Mouse (Mus musculus): ENCODE measurements at regions not wholly inside any gene's neighbourhood (a gene's known extent, or its start where the extent isn't known, plus 50 kb on each side); places are given as distances from the start of the nearest gene placed in this dataset.

DNA sequence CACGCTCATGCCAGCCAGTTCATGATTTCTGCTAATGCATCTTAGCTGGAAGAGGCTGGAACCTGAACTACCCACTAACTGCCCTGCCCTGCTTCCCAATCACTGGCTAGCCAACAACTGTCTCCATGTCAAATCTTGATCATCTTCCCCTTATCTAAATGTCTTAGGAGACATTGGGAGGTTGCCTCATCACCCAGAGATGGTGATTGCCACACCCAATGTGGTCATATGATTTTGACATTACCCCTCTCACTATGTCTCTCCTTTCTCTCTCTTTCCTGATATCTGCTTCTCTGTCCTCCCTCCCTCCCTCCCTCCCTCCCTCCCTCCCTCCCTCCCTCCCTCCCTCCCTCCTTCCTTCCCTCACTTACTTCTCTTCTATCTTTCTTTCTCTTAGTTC lies 643.3 kb upstream of the Nrp1 start:
- 91% methylated on average over 1 of the region's 1 CpGs for WGBS
- no peak overlapping the region for H3K27ac ChIP-seq
- H3K9ac ChIP-seq, result no peak overlapping the region
- no peak overlapping the region for H3K4me3 ChIP-seq
- H3K9me3 ChIP-seq, result no peaks in the 10 kb centered on the region
- H3K4me2 ChIP-seq, result no peak overlapping the region
- no peaks in the 10 kb centered on the region for H3K36me3 ChIP-seq
- H3K4me1 ChIP-seq, result peaks cover 6% of the 10 kb centered on the region
- no peak for ATAC-seq (ENCODE audit: borderline replicate concordance, extremely low read depth, low FRiP score, low TSS enrichment)
- H3K27me3 ChIP-seq, result no peaks in the 10 kb centered on the region

DNA sequence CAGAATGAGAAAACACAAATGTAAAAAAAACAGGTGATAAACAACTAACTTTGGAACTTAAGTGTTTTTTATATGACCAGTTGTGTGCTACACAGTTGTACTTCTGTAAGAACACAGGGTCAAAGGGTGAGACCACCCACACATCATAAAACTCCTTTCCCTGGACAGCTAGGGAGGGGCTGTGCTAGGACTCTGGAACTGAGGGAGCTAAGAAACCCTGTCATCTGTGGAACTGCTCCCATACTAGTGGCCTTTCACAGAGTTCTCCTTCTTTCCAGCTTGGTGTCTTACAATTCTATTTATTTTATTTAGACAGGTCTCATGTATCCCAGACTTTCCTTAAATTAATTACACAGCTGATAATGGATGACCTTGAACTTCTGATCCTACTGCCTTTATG lies 640.4 kb upstream of the Nrp1 start:
- no peaks in the 10 kb centered on the region for H3K9me3 ChIP-seq
- no peaks in the 10 kb centered on the region for H3K36me3 ChIP-seq
- H3K9ac ChIP-seq, result no peak overlapping the region
- no peak overlapping the region for H3K4me2 ChIP-seq
- H3K4me3 ChIP-seq, result no peak overlapping the region
- no peaks in the 10 kb centered on the region for H3K27me3 ChIP-seq
- H3K4me1 ChIP-seq, result peaks cover 27% of the 10 kb centered on the region
- H3K27ac ChIP-seq, result no peak overlapping the region
- ATAC-seq (ENCODE audit: borderline replicate concordance, extremely low read depth, low FRiP score, low TSS enrichment), result no peak

DNA sequence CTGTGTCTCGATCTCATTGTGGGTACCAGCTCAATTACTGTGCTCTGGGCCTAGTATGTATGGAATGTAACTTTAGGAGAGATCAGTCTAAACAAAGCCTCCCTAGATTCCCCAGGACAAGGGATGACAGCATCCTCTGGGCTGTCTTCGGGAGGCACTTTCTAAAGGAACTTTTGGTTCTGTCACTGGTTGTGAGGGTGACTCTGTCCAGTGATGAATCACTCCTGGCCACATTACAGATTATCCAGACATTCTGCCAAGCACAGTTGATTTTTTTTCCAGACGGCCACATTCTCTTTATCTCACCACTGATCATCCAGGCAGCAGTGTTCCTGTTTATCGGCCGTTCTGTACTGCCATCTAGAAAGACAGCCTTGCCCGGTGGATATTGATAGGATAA lies 638.5 kb upstream of the Nrp1 start:
- 0 out of 2 replicates have a peak, but pooled peaks have one; percentile 2 for ATAC-seq (ENCODE audit: borderline replicate concordance, extremely low read depth, low FRiP score, low TSS enrichment)

DNA sequence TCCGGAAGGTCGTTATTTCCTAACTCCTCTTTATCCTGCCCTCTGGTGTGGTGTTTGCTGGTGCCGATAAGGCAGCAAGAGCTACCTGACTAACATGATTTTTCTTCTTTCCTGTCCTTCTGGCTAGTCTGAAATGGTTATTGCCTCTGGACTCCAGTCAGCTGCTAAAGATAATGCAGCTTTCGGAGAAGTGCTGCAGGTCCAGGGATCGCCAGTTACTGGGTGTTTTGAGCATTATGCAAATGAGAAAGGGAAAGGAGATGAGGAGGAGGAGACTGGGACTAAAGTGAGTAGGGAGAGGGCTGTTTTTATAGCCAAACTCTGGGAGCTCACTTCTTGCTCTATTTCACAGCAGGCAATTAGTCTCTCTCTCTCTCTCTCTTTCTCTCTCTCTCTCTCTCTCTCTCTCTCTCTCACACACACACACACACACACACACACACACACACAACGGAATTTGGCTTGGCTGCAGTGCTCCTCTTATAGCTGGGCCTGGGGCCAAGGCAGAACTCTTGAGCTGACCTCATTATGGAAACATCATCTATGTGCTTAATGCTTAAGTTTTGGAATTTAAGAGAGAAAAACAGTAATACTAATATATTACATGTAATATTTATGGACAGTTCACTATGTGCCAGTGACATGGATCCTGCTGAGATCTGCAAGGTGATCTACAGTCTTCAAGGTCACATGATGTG lies 637.7 kb upstream of the Nrp1 start:
- Histone ChIP-seq H3K9ac (no peak overlapping the region), H3K4me3 (0 out of 2 replicates have a peak overlapping the region, but pooled peaks have one; percentile 9), H3K27me3 (no peaks in the 10 kb centered on the region), H3K9me3 (no peaks in the 10 kb centered on the region), H3K27ac (peak overlapping the region; percentile 79), H3K36me3 (no peaks in the 10 kb centered on the region), H3K4me2 (peak overlapping the region; percentile 49), H3K4me1 (peaks cover 27% of the 10 kb centered on the region)
- ATAC-seq (ENCODE audit: borderline replicate concordance, extremely low read depth, low FRiP score, low TSS enrichment), result peak; percentile 82
- 14% methylated on average over 6 of the region's 6 CpGs for WGBS

More for the DNA sequence above, 638.5 kb upstream of the Nrp1 start:
- 9% methylated on average over 6 of the region's 6 CpGs for WGBS
- Histone ChIP-seq H3K4me3 (no peak overlapping the region), H3K4me2 (peak overlapping the region; percentile 49; the same call in 1 of the 2 replicates), H3K4me1 (peaks cover 27% of the 10 kb centered on the region), H3K27ac (peak overlapping the region; percentile 79), H3K27me3 (no peaks in the 10 kb centered on the region), H3K9me3 (no peaks in the 10 kb centered on the region), H3K9ac (no peak overlapping the region), H3K36me3 (no peaks in the 10 kb centered on the region)

DNA sequence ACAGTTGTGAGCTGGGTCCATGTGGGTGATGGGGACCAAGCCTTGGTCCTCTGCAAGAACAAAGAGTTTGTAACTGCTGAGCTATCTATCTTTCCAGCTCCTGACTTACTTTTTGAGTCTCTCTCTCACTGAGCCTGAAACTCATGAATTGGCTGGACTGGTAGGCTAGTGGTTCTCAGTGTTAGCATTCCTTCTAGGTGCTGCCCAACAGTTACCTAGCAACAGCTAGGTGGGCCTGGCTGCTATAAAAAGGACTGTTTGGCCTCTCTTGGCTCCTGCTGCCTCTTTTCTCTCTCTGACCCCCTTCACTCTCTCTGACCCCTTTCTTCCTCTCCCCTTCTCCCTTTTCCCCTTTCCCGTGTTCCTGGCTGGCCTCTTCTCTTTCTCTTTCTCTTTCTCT lies 636.8 kb upstream of the Nrp1 start:
- H3K4me1 ChIP-seq, result peaks cover 27% of the 10 kb centered on the region
- WGBS, result 39% methylated on average over 1 of the region's 1 CpGs
- H3K9me3 ChIP-seq, result no peaks in the 10 kb centered on the region
- H3K27me3 ChIP-seq, result no peaks in the 10 kb centered on the region
- ATAC-seq (ENCODE audit: borderline replicate concordance, extremely low read depth, low FRiP score, low TSS enrichment), result peak; percentile 53
- peak overlapping the region; percentile 76 for H3K27ac ChIP-seq
- no peaks in the 10 kb centered on the region for H3K36me3 ChIP-seq
- H3K4me2 ChIP-seq, result peak overlapping the region; percentile 16; the same call in 1 of the 2 replicates
- no peak overlapping the region for H3K4me3 ChIP-seq
- H3K9ac ChIP-seq, result no peak overlapping the region

DNA sequence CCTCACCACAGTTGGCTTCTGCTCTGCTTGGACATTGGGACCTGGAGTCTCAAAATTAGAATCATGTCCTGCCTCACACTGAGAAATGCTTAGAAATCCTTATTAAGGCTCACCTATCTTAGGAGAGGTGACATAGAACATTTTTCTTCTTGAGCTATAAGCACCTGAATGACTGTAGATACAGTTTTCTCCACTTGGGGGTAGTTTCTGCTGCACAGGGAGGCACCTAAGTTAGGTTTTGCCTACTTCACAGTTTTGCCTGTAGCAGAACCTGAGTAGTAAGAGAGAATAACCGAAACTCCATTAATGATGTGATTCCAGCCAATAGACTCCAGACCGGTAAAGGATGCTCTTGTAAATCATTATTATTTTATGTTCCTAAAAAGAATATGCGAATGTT lies 624.3 kb upstream of the Nrp1 start:
- Histone ChIP-seq H3K36me3 (no peaks in the 10 kb centered on the region), H3K4me1 (no peaks in the 10 kb centered on the region), H3K27ac (no peak overlapping the region), H3K9me3 (no peaks in the 10 kb centered on the region), H3K4me3 (no peak overlapping the region), H3K9ac (no peak overlapping the region), H3K4me2 (no peak overlapping the region), H3K27me3 (no peaks in the 10 kb centered on the region)
- WGBS, result 89% methylated on average over 3 of the region's 3 CpGs
- no peak for ATAC-seq (ENCODE audit: borderline replicate concordance, extremely low read depth, low FRiP score, low TSS enrichment)

DNA sequence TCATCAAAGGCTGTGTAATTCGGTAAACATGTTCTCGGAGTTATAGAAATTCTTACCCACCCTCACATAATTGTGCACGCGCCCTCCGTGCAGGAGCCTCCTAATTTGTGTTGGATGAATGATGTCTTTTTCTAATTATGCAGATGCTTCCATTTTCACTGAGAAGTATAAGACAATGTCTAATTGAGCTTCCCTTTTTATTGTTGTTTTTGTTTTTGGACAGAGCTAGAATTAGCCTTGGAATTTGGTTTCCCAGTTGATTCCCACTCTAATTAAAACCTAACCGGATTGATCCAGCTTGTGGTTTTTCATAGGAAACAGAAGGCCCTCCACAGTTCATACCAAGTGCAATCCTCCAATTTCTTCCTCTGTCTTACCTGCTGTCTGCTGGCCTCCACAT lies 616.2 kb upstream of the Nrp1 start:
- Histone ChIP-seq H3K36me3 (no peaks in the 10 kb centered on the region), H3K9ac (no peak overlapping the region), H3K4me3 (no peak overlapping the region), H3K27me3 (no peaks in the 10 kb centered on the region), H3K27ac (no peak overlapping the region), H3K4me2 (no peak overlapping the region), H3K9me3 (no peaks in the 10 kb centered on the region), H3K4me1 (no peaks in the 10 kb centered on the region)
- 75% methylated on average over 6 of the region's 6 CpGs for WGBS
- ATAC-seq (ENCODE audit: borderline replicate concordance, extremely low read depth, low FRiP score, low TSS enrichment), result no peak

DNA sequence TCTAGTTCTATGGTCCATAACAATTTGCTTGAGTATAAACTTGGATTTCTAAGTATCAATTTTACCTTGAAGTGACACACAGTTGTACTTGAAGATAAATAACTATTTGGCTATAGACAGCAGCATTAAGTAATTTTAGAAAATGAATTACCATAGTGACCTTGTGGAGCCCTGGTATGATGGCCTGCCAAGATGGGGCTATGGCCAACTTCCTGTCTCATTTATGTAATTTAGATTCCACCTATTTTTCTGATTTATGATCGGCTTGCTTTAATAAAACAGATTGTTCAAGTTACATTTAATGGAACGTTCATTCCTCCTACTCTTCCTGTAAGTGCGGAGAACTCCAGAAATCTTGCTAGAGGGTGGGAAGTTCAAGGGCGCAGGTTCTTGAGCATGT lies 613.2 kb upstream of the Nrp1 start:
- Histone ChIP-seq H3K4me3 (no peak overlapping the region), H3K9me3 (no peaks in the 10 kb centered on the region), H3K36me3 (no peaks in the 10 kb centered on the region), H3K27ac (no peak overlapping the region), H3K4me1 (no peaks in the 10 kb centered on the region), H3K4me2 (no peak overlapping the region), H3K9ac (no peak overlapping the region), H3K27me3 (no peaks in the 10 kb centered on the region)
- ATAC-seq (ENCODE audit: borderline replicate concordance, extremely low read depth, low FRiP score, low TSS enrichment), result no peak
- WGBS, result 83% methylated on average over 4 of the region's 4 CpGs

DNA sequence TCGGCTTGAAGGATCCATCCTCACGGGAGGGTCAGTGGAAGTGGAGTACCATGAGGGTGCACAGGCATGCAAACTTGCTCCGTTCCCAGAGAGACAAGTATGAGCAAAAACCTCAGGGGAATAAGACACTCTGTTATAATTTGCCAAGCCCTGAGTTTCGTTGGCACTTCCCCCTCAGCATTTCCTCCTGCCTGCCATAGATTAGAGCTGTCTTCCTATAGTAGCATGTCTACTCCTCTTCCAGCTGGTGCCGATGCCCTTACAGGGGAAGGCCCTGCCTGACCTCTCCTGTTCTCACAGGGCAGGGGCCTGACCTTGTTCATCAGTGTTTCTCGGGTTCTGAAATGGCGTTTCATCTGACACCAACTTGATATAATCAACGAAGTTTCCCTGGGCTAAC lies 611.9 kb upstream of the Nrp1 start:
- Histone ChIP-seq H3K4me2 (no peak overlapping the region), H3K27me3 (no peaks in the 10 kb centered on the region), H3K4me3 (no peak overlapping the region), H3K9ac (no peak overlapping the region), H3K4me1 (no peaks in the 10 kb centered on the region), H3K9me3 (no peaks in the 10 kb centered on the region), H3K27ac (no peak overlapping the region), H3K36me3 (no peaks in the 10 kb centered on the region)
- 61% methylated on average over 8 of the region's 8 CpGs for WGBS
- no peak for ATAC-seq (ENCODE audit: borderline replicate concordance, extremely low read depth, low FRiP score, low TSS enrichment)

DNA sequence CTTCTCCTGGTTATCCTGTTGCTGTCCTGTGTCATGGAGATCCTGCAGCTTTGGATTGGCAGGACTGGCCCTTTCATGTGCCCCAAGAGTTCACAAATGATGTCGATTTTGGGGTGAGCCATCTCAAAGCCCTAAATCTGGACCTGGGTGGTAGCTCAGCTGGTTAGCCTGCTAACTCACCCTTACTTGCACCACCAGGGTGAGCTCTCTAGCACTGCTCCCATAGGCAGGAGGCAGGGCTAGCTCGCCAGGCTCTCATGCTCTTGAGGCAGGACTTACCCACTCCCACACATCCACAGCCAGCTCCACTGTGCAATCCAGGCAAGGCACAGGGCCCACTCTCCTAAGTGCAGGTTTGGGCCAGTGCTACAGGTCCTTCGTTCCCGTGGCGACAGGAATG lies 605.5 kb upstream of the Nrp1 start:
- H3K4me1 ChIP-seq, result no peaks in the 10 kb centered on the region
- H3K27me3 ChIP-seq, result no peaks in the 10 kb centered on the region
- H3K36me3 ChIP-seq, result no peaks in the 10 kb centered on the region
- no peak overlapping the region for H3K4me2 ChIP-seq
- no peak overlapping the region for H3K4me3 ChIP-seq
- no peak for ATAC-seq (ENCODE audit: borderline replicate concordance, extremely low read depth, low FRiP score, low TSS enrichment)
- no peaks in the 10 kb centered on the region for H3K9me3 ChIP-seq
- no peak overlapping the region for H3K9ac ChIP-seq
- no peak overlapping the region for H3K27ac ChIP-seq
- WGBS, result 69% methylated on average over 5 of the region's 5 CpGs

DNA sequence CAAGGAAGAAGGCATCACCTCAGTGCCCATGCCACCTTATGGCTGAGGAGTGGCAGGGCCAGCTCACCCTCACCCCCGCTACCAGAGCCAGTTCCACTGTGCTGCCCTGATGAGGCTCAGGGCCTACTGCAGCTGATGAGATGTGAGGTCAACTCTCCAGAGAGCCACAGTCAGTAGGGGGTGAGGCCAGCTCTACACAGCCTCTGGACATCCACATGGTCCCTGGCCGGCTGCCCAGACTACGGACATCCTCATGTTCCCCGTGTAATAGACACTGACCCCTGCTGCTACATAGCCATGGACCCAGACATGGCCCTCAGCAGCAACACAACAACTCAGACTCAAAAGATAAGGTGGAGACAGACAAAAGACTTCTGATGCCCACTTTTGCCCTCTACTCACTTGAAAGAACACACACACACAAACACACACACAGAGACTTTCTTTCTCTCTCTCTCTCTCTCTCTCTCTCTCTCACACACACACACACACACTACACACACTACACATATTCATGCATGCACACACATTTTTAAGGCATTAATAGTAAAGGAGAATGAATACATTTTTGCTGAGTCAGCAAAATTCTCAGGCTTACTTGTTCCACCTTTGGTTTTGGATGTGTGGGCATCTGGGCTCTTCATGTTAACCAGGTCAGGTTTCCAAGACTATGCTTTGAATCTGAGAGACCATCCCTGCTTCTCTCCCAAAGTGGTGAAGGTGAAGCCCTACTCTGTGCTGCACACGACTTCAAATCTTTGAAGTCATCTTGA lies 604.4 kb upstream of the Nrp1 start:
- Histone ChIP-seq H3K36me3 (no peaks in the 10 kb centered on the region), H3K4me3 (no peak overlapping the region), H3K27me3 (no peaks in the 10 kb centered on the region), H3K9me3 (no peaks in the 10 kb centered on the region), H3K9ac (no peak overlapping the region), H3K4me2 (no peak overlapping the region), H3K4me1 (no peaks in the 10 kb centered on the region), H3K27ac (no peak overlapping the region)
- WGBS, result 61% methylated on average over 5 of the region's 5 CpGs
- peak; percentile 73; the same call in 1 of the 2 replicates for ATAC-seq (ENCODE audit: borderline replicate concordance, extremely low read depth, low FRiP score, low TSS enrichment)

DNA sequence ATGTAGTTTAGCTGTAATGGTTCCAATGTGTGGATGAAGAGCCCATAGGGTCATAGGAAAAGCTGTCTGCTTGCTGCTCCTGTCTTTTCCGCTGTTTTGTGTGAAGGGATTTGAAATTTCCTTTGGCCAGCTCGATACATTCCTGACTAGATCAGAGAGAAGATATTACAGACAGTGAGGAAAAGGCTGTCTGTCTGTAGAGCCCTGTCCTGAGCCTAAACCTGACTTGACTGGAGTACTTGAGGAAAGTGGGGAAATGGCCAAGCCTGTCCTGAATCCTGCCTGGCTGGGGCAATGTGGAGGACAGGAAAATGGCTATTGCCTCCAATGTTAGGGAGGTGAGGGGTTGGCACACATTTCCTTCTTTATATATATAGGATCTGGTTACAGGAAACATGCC lies 601.0 kb upstream of the Nrp1 start:
- Histone ChIP-seq H3K4me3 (no peak overlapping the region), H3K36me3 (no peaks in the 10 kb centered on the region), H3K4me2 (no peak overlapping the region), H3K9ac (no peak overlapping the region), H3K4me1 (no peaks in the 10 kb centered on the region), H3K27ac (no peak overlapping the region), H3K27me3 (no peaks in the 10 kb centered on the region), H3K9me3 (no peaks in the 10 kb centered on the region)
- WGBS, result 46% methylated on average over 2 of the region's 2 CpGs
- ATAC-seq (ENCODE audit: borderline replicate concordance, extremely low read depth, low FRiP score, low TSS enrichment), result no peak
